Mouse (Mus musculus): ENCODE data around the gene Spryd7.
"Not testable (repeated sequence)": the region's sequence is repeated elsewhere in the genome, so short reads cannot be mapped to it uniquely, and the experiment has no call there.

The Spryd7 gene

GRCm38 (mm10) chr14:61556289-61557147 is at the start of gene Spryd7:
Gene Spryd7 (minus strand): TSS chr14:61556886.
- DNase-seq (ENCODE audit: low spot score in 2 of 2), result peak; percentile 95 to 99

GRCm38 (mm10) chr14:61606088-61606487 is 49.4 kb upstream of the Spryd7 start:
- not testable (repeated sequence) for DNase-seq (ENCODE audit: low spot score in 2 of 2)

- DNase-seq (ENCODE audit: low spot score in 2 of 2), result no peak
Measured at GRCm38 (mm10) chr14:61604081-61604480, 47.4 kb upstream of the Spryd7 start.

- no peak for DNase-seq (ENCODE audit: low spot score in 2 of 2)
Measured at GRCm38 (mm10) chr14:61603069-61603755, 46.5 kb upstream of the Spryd7 start.

- no peak for DNase-seq (ENCODE audit: low spot score in 2 of 2)
Measured at GRCm38 (mm10) chr14:61601348-61601747, 44.7 kb upstream of the Spryd7 start.

GRCm38 (mm10) chr14:61599057-61599806 is 42.5 kb upstream of the Spryd7 start:
- peak; percentile 88 to 91 for DNase-seq (ENCODE audit: low spot score in 2 of 2)

- no peak for DNase-seq (ENCODE audit: low spot score in 2 of 2)
Measured at GRCm38 (mm10) chr14:61597968-61598367, 41.3 kb upstream of the Spryd7 start, which contains the start of gene Trim13. Gene Trim13 (plus strand): TSS chr14:61598247.

- peak in 1 of 2 experiments; percentile 51 for DNase-seq (ENCODE audit: low spot score in 2 of 2)
Measured at GRCm38 (mm10) chr14:61596719-61597426, 40.2 kb upstream of the Spryd7 start.

- DNase-seq (ENCODE audit: low spot score in 2 of 2), result no peak
Measured at GRCm38 (mm10) chr14:61589288-61590065, 32.8 kb upstream of the Spryd7 start.

- DNase-seq (ENCODE audit: low spot score in 2 of 2), result no peak
Measured at GRCm38 (mm10) chr14:61575941-61576340, 19.3 kb upstream of the Spryd7 start.

- no peak for DNase-seq (ENCODE audit: low spot score in 2 of 2)
Measured at GRCm38 (mm10) chr14:61575066-61575465, 18.4 kb upstream of the Spryd7 start.

- no peak for DNase-seq (ENCODE audit: low spot score in 2 of 2)
Measured at GRCm38 (mm10) chr14:61572131-61572530, 15.4 kb upstream of the Spryd7 start.

GRCm38 (mm10) chr14:61571366-61571765 is 14.7 kb upstream of the Spryd7 start:
- peak; percentile 77 to 85 for DNase-seq (ENCODE audit: low spot score in 2 of 2)

GRCm38 (mm10) chr14:61569344-61569743 is 12.7 kb upstream of the Spryd7 start:
- DNase-seq (ENCODE audit: low spot score in 2 of 2), result no peak

GRCm38 (mm10) chr14:61566211-61566610 is 9.5 kb upstream of the Spryd7 start:
- not testable (repeated sequence) for DNase-seq (ENCODE audit: low spot score in 2 of 2)

- peak; percentile 2 to 28 for DNase-seq (ENCODE audit: low spot score in 2 of 2)
Measured at GRCm38 (mm10) chr14:61559856-61560255, 3.2 kb upstream of the Spryd7 start.

- peak in 1 of 2 experiments; percentile 1 for DNase-seq (ENCODE audit: low spot score in 2 of 2)
Measured at GRCm38 (mm10) chr14:61558901-61559300, 2.2 kb upstream of the Spryd7 start.

GRCm38 (mm10) chr14:61555931-61556288 is 776 bp downstream of the Spryd7 start:
- DNase-seq (ENCODE audit: low spot score in 2 of 2), result no peak

- no peak for DNase-seq (ENCODE audit: low spot score in 2 of 2)
Measured at GRCm38 (mm10) chr14:61548614-61549013, 8.1 kb downstream of the Spryd7 start.

- DNase-seq (ENCODE audit: low spot score in 2 of 2), result not testable (repeated sequence)
Measured at GRCm38 (mm10) chr14:61537772-61538171, 18.9 kb downstream of the Spryd7 start.

Measured in urinary bladder, postnatal 36 days (tissue).